Comparison of ENCODE assay signal across 8 mouse cellular contexts in the genomic region with DNA sequence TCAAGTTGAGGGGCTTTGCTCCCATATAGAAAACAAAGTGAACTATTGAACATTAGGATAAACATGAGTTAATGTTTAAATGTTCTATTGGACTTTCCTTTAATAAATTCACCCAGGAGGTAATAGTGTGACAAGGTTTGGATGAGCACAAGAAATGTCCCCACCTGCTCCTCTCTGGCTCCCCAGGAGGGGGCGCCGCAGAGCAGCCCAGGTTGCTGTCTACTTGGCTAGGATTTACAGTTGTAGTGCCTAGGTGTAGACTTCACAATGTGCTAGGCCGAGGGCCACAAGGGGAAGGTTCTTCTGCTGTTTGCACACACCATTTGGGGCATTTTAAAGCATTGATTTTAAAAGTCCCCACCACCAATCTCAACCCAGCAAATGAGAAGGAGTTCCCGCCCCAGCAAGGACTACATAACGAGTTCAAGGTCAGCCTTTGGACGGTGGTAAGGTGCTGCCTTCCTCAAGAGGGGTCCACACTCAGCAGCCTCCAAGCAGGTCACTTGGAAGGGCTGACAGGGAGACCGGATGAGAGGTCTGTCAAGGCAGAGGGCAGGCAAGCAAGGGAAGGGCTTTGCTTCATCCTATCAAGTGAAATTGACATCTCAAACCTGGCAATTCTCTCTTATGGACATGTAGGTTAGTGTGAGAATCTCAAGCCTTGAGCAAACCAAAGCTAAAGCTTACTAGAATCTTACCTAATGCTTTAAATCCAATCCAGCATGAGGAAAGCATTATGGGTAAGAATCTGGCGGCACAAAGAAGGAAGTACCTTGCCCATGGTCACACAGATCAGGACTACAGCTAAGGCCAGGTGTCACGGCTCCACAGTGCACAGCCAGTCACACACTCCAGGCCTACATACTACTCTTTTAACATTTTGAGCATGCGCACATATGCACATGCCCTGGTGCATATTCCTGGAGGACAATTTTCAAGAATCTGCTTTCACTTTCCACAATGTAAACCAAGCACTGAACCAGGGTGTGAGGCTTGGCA. TPM values are rescaled to one million over a fixed set of nuclear protein-coding genes. Genes with fewer than 3 reads are reported as not detected.
A peak's percentile ranks its signal among the peaks of the same experiment; 100 is the strongest.
DNase-seq lines count a peak whose midpoint lies in the region; ATAC-seq lines count a peak whose summit lies in the region.

No protein-coding gene starts in this region.

- no peak overlapping the region for H3K27ac ChIP-seq in midbrain, embryonic 14.5 days (replicated peaks; ENCODE audit: low read depth, low read length)
- no peak overlapping the region for H3K27ac ChIP-seq in midbrain, embryonic 13.5 days
- H3K27ac ChIP-seq in limb, embryonic 10.5 days: no peak overlapping the region

- no peak overlapping the region for H3K4me2 ChIP-seq in midbrain, embryonic 14.5 days (ENCODE audit: low read length)
- H3K4me2 ChIP-seq in midbrain, embryonic 13.5 days (replicated peaks): no peak overlapping the region

- H3K9ac ChIP-seq in midbrain, embryonic 14.5 days (replicated peaks; ENCODE audit: low read length): no peak overlapping the region
- H3K9ac ChIP-seq in midbrain, embryonic 13.5 days (replicated peaks): no peak overlapping the region

- no peak for ATAC-seq in midbrain, embryonic 14.5 days (ENCODE audit: low FRiP score, low TSS enrichment)
- no peak for ATAC-seq in midbrain, embryonic 13.5 days
- ATAC-seq in common myeloid progenitor, adult 5-6 weeks (replicated peaks; ENCODE audit: low read depth, poor library complexity, severe bottlenecking): peak; percentile 81

- no peaks in the 10 kb centered on the region for H3K9me3 ChIP-seq in midbrain, embryonic 14.5 days (ENCODE audit: control insufficient read depth, low read length)
- no peaks in the 10 kb centered on the region for H3K9me3 ChIP-seq in midbrain, embryonic 13.5 days
- H3K9me3 ChIP-seq in limb, embryonic 10.5 days (replicated peaks): no peaks in the 10 kb centered on the region

- 70% methylated on average over 10 of the region's 10 CpGs for WGBS in midbrain, embryonic 14.5 days
- WGBS in midbrain, embryonic 13.5 days: 67% methylated on average over 10 of the region's 10 CpGs
- WGBS in limb, embryonic 10.5 days: 68% methylated on average over 10 of the region's 10 CpGs

- H3K36me3 ChIP-seq in midbrain, embryonic 14.5 days (ENCODE audit: control insufficient read depth, insufficient read depth, low read length): peaks cover 16% of the 10 kb centered on the region
- H3K36me3 ChIP-seq in midbrain, embryonic 13.5 days: peaks cover 21% of the 10 kb centered on the region
- peaks cover 33% of the 10 kb centered on the region for H3K36me3 ChIP-seq in limb, embryonic 10.5 days

- no peak overlapping the region for H3K4me3 ChIP-seq in midbrain, embryonic 14.5 days (replicated peaks; ENCODE audit: low read depth, low read length)
- H3K4me3 ChIP-seq in midbrain, embryonic 13.5 days (replicated peaks): no peak overlapping the region
- H3K4me3 ChIP-seq in limb, embryonic 10.5 days: no peak overlapping the region

- peak; percentile 64 for DNase-seq in midbrain, embryonic 14.5 days
- DNase-seq in ZHBTc4 (ENCODE audit: low read depth, low spot score): peak; percentile 81
- peak; percentile 82 for DNase-seq in induced T-regulatory cell, adult 2 months (ENCODE audit: low read depth)
- DNase-seq in limb, embryonic 10.5 days (ENCODE audit: low spot score): peak; percentile 68
- DNase-seq in naive thymus-derived CD4-positive, alpha-beta T cell, adult 2 months (ENCODE audit: low read depth): peak; percentile 84
- DNase-seq in thymus, postnatal 25 days: peak; percentile 81

- H3K4me1 ChIP-seq in midbrain, embryonic 14.5 days (ENCODE audit: control insufficient read depth, insufficient read depth, low read length): no peaks in the 10 kb centered on the region
- H3K4me1 ChIP-seq in midbrain, embryonic 13.5 days (replicated peaks): peaks cover 12% of the 10 kb centered on the region
- H3K4me1 ChIP-seq in limb, embryonic 10.5 days: peaks cover 13% of the 10 kb centered on the region; the same call in 1 of the 2 replicates

- no peaks in the 10 kb centered on the region for H3K27me3 ChIP-seq in midbrain, embryonic 14.5 days (ENCODE audit: control insufficient read depth, insufficient read depth, low read length)
- no peaks in the 10 kb centered on the region for H3K27me3 ChIP-seq in midbrain, embryonic 13.5 days
- H3K27me3 ChIP-seq in limb, embryonic 10.5 days (ENCODE audit: low read depth, poor library complexity, severe bottlenecking): no peaks in the 10 kb centered on the region

RNA-seq across cellular contexts. Expression of gene Ampd2, which starts 15.9 kb away (rescaled TPM):
- 45.9 and 53.3 TPM in 2 replicates for polyA plus RNA-seq in midbrain, embryonic 14.5 days (2014; fragmentation: Nextera tagmentation; extraction: Ambion mirVana)
- 53.6 and 54.5 TPM in 2 replicates for polyA plus RNA-seq in midbrain, embryonic 13.5 days (2015; fragmentation: Nextera tagmentation; extraction: Ambion mirVana)
- total RNA-seq in common myeloid progenitor, adult 5-6 weeks (2017): 35.3 and 36.7 TPM in 2 replicates
- polyA plus RNA-seq in limb, embryonic 10.5 days (2016; fragmentation: Nextera tagmentation; extraction: Ambion mirVana): 68.8 and 69.7 TPM in 2 replicates

RNA-seq across cellular contexts. Expression of gene Gnat2, which starts 22.0 kb away (rescaled TPM):
- polyA plus RNA-seq in midbrain, embryonic 14.5 days (2014; fragmentation: Nextera tagmentation; extraction: Ambion mirVana): 0.13 and 0.30 TPM in 2 replicates
- polyA plus RNA-seq in midbrain, embryonic 13.5 days (2015; fragmentation: Nextera tagmentation; extraction: Ambion mirVana): 0.43 and 0.48 TPM in 2 replicates
- total RNA-seq in common myeloid progenitor, adult 5-6 weeks (2017): 5.2 TPM in 1 of 2 replicates, not detected in the other
- polyA plus RNA-seq in limb, embryonic 10.5 days (2016; fragmentation: Nextera tagmentation; extraction: Ambion mirVana): 1.6 and 2.4 TPM in 2 replicates

RNA-seq across cellular contexts. Expression of gene Gstm4, which starts 25.9 kb away (rescaled TPM):
- polyA plus RNA-seq in midbrain, embryonic 14.5 days (2014; fragmentation: Nextera tagmentation; extraction: Ambion mirVana): 16.0 and 17.5 TPM in 2 replicates
- polyA plus RNA-seq in midbrain, embryonic 13.5 days (2015; fragmentation: Nextera tagmentation; extraction: Ambion mirVana): 13.8 and 14.2 TPM in 2 replicates
- 8.1 and 9.0 TPM in 2 replicates for total RNA-seq in common myeloid progenitor, adult 5-6 weeks (2017)
- polyA plus RNA-seq in limb, embryonic 10.5 days (2016; fragmentation: Nextera tagmentation; extraction: Ambion mirVana): 11.6 and 15.1 TPM in 2 replicates

RNA-seq across cellular contexts. Expression of gene Gstm1, which starts 52.8 kb away (rescaled TPM):
- 58.9 and 87.2 TPM in 2 replicates for polyA plus RNA-seq in midbrain, embryonic 14.5 days (2014; fragmentation: Nextera tagmentation; extraction: Ambion mirVana)
- polyA plus RNA-seq in midbrain, embryonic 13.5 days (2015; fragmentation: Nextera tagmentation; extraction: Ambion mirVana): 28.7 and 36.2 TPM in 2 replicates
- total RNA-seq in common myeloid progenitor, adult 5-6 weeks (2017): 36.8 and 36.9 TPM in 2 replicates
- polyA plus RNA-seq in limb, embryonic 10.5 days (2016; fragmentation: Nextera tagmentation; extraction: Ambion mirVana): 27.5 and 27.8 TPM in 2 replicates
